Mouse (Mus musculus): ENCODE results near the gene Rpf2. TPM values are rescaled to one million over a fixed set of nuclear protein-coding genes. Genes with fewer than 3 reads are reported as not detected.

Rpf2 gene
- polyA plus RNA-seq (2012; rRNA removed), result 16.0 and 21.2 TPM in 2 replicates

GRCm38 (mm10) chr10:40246374-40247165, at the start of gene Rpf2:
Gene Rpf2 (minus strand): TSS chr10:40247036.
- Histone ChIP-seq H3K4me1 (ENCODE audit: control insufficient read depth, insufficient read depth, low read length) (no peaks in the 10 kb centered on the region), H3K4me3 (ENCODE audit: insufficient read depth, low read length) (peak within 1 kb of the TSS; percentile 73), H3K27ac (ENCODE audit: insufficient read depth, low read length) (no peak within 1 kb of the TSS)
- TF ChIP-seq CTCF (IDR thresholded peaks at IDR 0.05; ENCODE audit: extremely low read depth, insufficient read depth, low read length), result no peak
- TF ChIP-seq POLR2A (IDR thresholded peaks at IDR 0.05; ENCODE audit: extremely low read depth, insufficient read depth, low read length), result peak; percentile 67

GRCm38 (mm10) chr10:40292640-40293039, 45.8 kb upstream of the Rpf2 start:
- Histone ChIP-seq H3K4me3 (ENCODE audit: insufficient read depth, low read length) (no peak overlapping the region), H3K27ac (ENCODE audit: insufficient read depth, low read length) (no peak overlapping the region), H3K4me1 (ENCODE audit: control insufficient read depth, insufficient read depth, low read length) (peaks cover 3% of the 10 kb centered on the region; the same call in 1 of the 2 replicates)
- TF ChIP-seq POLR2A (IDR thresholded peaks at IDR 0.05; ENCODE audit: extremely low read depth, insufficient read depth, low read length), result no peak
- TF ChIP-seq CTCF (IDR thresholded peaks at IDR 0.05; ENCODE audit: extremely low read depth, insufficient read depth, low read length), result no peak

DNA sequence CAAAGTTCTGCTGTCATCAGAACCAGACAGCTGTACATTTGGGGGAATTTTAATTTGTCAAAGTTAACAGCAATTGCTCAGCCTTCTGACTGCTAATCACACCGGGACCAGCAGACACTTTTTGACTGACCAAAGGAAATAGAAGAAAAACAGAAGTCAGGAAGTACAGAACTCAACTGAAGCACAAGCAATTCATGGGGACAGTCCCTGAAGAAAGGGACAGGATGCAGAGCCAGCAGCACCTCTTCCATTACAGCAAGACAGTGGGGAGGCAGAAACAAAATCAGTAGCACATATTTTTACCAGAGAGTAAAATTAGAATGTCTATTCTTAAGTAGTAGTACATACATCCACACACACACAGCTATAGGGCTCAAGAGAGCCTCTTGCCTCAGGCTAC, 39.9 kb upstream of the Rpf2 start:
- H3K27ac ChIP-seq (ENCODE audit: insufficient read depth, low read length), result no peak overlapping the region
- TF ChIP-seq CTCF (IDR thresholded peaks at IDR 0.05; ENCODE audit: extremely low read depth, insufficient read depth, low read length) (no peak), POLR2A (IDR thresholded peaks at IDR 0.05; ENCODE audit: extremely low read depth, insufficient read depth, low read length) (no peak)
- H3K4me3 ChIP-seq (ENCODE audit: insufficient read depth, low read length), result no peak overlapping the region
- peaks cover 4% of the 10 kb centered on the region; the same call in 1 of the 2 replicates for H3K4me1 ChIP-seq (ENCODE audit: control insufficient read depth, insufficient read depth, low read length)

DNA sequence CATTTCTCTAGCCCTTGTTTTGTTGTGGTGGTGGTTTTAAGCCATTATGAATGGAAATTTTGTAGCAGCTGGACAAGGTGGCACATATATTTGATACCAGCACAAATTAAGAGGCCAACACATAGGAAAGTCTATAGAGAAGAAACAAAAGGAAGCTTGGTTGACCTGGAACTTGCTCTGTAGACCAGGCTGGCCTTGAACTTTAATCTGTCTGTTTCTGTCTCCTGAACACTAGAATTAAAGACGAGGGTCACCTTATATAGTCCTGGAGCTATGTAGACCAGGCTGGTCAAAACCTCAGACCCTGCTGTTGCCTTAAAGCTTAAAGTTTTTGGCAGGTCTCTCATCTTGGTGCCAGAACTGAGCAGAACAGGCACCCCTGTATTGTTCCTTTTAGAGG, 38.7 kb upstream of the Rpf2 start:
- TF ChIP-seq CTCF (IDR thresholded peaks at IDR 0.05; ENCODE audit: extremely low read depth, insufficient read depth, low read length) (no peak), POLR2A (IDR thresholded peaks at IDR 0.05; ENCODE audit: extremely low read depth, insufficient read depth, low read length) (no peak)
- H3K27ac ChIP-seq (ENCODE audit: insufficient read depth, low read length), result no peak overlapping the region
- H3K4me1 ChIP-seq (ENCODE audit: control insufficient read depth, insufficient read depth, low read length), result peaks cover 4% of the 10 kb centered on the region; the same call in 1 of the 2 replicates
- H3K4me3 ChIP-seq (ENCODE audit: insufficient read depth, low read length), result no peak overlapping the region

DNA sequence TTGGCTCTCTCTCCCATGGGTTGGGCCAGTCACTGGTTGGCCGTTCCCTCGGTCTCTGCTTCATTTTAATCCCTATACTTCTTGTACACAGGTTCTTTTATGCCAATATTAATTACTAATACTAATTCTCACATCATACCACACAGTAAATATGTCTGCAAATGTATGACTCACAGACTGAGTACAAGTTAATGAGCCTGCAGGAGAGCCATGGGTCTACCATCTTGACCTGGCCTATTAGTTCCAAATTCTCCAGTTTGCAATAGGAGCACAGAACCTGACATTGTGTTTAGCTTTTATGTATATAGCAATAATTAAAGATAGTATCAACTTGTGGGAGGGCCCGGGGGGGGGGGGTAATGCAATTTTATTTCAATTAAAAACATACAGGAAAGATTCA, 38.2 kb upstream of the Rpf2 start:
- TF ChIP-seq POLR2A (IDR thresholded peaks at IDR 0.05; ENCODE audit: extremely low read depth, insufficient read depth, low read length) (no peak), CTCF (IDR thresholded peaks at IDR 0.05; ENCODE audit: extremely low read depth, insufficient read depth, low read length) (no peak)
- Histone ChIP-seq H3K27ac (ENCODE audit: insufficient read depth, low read length) (no peak overlapping the region), H3K4me1 (ENCODE audit: control insufficient read depth, insufficient read depth, low read length) (peaks cover 4% of the 10 kb centered on the region; the same call in 1 of the 2 replicates), H3K4me3 (ENCODE audit: insufficient read depth, low read length) (no peak overlapping the region)

DNA sequence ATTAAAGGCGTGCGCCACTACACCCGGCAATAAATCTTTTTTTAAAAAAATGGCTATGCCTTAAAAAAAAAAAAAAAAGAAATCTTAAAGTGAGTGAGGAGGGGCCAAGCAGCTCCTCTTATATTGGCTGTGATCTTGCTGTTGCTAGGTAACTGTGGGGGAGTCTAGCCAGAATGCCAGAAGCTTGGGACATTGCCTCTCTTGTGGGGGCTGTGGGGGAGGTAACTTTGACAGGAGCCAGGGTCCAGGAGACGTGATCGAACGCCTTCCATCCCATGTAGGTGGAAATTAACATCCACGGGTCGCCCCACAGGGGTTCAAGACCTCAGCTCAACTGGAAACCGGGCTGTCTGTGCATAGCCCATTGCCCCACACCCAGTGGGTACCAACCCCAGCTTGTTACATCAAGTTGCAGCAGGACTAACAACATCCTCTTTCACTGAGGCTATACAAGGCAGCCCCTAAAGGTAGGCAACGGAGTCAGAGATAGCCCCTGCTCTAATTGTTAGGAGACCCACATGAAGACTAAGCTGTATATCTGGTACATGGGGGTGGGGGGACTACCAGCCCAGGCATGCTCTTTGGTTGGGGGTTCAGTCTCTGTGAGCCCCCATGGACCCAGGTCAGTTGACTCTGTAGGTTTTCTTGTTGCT, 37.5 kb upstream of the Rpf2 start:
- no peak for TF ChIP-seq POLR2A (IDR thresholded peaks at IDR 0.05; ENCODE audit: extremely low read depth, insufficient read depth, low read length)
- TF ChIP-seq CTCF (IDR thresholded peaks at IDR 0.05; ENCODE audit: extremely low read depth, insufficient read depth, low read length), result no peak
- peak overlapping the region; percentile 60 for H3K27ac ChIP-seq (ENCODE audit: insufficient read depth, low read length)
- peaks cover 4% of the 10 kb centered on the region; the same call in 1 of the 2 replicates for H3K4me1 ChIP-seq (ENCODE audit: control insufficient read depth, insufficient read depth, low read length)
- H3K4me3 ChIP-seq (ENCODE audit: insufficient read depth, low read length), result no peak overlapping the region

- H3K4me1 ChIP-seq (ENCODE audit: control insufficient read depth, insufficient read depth, low read length), result peaks cover 4% of the 10 kb centered on the region; the same call in 1 of the 2 replicates
- no peak overlapping the region for H3K27ac ChIP-seq (ENCODE audit: insufficient read depth, low read length)
- no peak for TF ChIP-seq CTCF (IDR thresholded peaks at IDR 0.05; ENCODE audit: extremely low read depth, insufficient read depth, low read length)
- no peak for TF ChIP-seq POLR2A (IDR thresholded peaks at IDR 0.05; ENCODE audit: extremely low read depth, insufficient read depth, low read length)
- H3K4me3 ChIP-seq (ENCODE audit: insufficient read depth, low read length), result no peak overlapping the region
These were observed 36.8 kb upstream of the Rpf2 start for GRCm38 (mm10) chr10:40283636-40284035.

DNA sequence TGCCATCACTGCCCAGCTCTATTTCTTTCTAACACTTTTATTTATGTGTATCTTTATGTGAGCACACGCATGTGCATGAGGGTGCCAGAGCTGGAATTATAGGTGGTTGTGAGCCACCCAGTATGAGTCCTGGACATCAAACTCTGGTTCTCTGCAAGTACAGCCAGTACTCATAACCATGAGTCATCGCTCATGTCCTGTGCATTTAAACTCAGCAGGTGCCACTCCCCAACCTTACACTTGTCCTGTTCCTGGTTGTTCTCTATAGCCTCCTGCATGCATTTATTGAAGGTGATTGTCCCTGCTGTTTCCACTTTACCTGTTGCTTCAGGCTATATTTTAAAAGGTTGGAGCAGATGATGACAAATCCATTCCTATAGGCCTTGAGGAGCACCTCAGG, 34.7 kb upstream of the Rpf2 start:
- H3K27ac ChIP-seq (ENCODE audit: insufficient read depth, low read length), result no peak overlapping the region
- peaks cover 4% of the 10 kb centered on the region; the same call in 1 of the 2 replicates for H3K4me1 ChIP-seq (ENCODE audit: control insufficient read depth, insufficient read depth, low read length)
- H3K4me3 ChIP-seq (ENCODE audit: insufficient read depth, low read length), result no peak overlapping the region
- TF ChIP-seq POLR2A (IDR thresholded peaks at IDR 0.05; ENCODE audit: extremely low read depth, insufficient read depth, low read length), result no peak
- TF ChIP-seq CTCF (IDR thresholded peaks at IDR 0.05; ENCODE audit: extremely low read depth, insufficient read depth, low read length), result no peak

- Histone ChIP-seq H3K4me3 (ENCODE audit: insufficient read depth, low read length) (no peak overlapping the region), H3K27ac (ENCODE audit: insufficient read depth, low read length) (no peak overlapping the region), H3K4me1 (ENCODE audit: control insufficient read depth, insufficient read depth, low read length) (no peaks in the 10 kb centered on the region)
- TF ChIP-seq POLR2A (IDR thresholded peaks at IDR 0.05; ENCODE audit: extremely low read depth, insufficient read depth, low read length), result no peak
- TF ChIP-seq CTCF (IDR thresholded peaks at IDR 0.05; ENCODE audit: extremely low read depth, insufficient read depth, low read length), result no peak
These were observed 31.5 kb upstream of the Rpf2 start for GRCm38 (mm10) chr10:40278317-40278716.

Measured in cortical plate, adult 2 months (tissue).